Mouse (Mus musculus) cerebellum, adult 11-12 months (tissue): ENCODE results near the gene Maml2.
A peak's percentile ranks its signal among the peaks of the same experiment; 100 is the strongest.

Experiments
- DNase-seq: peaks from one replicate; pipeline ENCODE4 v3.0.0; 2022

The Maml2 gene

DNA sequence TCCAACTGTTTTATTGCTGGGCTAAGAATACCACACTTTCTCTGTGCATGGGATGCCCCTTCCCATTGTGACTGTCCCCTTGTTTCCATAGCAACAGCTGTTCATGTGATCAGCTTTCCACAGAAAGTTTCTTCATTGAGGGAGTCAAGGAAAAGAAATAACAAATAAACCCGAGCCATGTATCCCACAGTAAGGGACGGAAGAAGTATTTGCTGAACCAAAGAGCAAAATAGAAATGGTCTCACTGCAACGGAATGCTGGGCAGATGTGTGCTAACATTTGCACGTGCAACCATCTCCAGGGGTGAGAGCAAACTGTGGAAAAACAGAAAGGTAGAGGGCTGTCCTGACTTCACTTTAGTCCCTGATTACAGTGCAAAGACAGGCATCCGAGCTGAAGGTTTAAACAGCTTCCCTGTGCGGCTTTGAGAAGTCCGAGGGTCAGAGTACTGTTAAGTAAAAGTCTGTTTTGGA is 156.9 kb downstream of the Maml2 start:
- DNase-seq, result no peak

DNA sequence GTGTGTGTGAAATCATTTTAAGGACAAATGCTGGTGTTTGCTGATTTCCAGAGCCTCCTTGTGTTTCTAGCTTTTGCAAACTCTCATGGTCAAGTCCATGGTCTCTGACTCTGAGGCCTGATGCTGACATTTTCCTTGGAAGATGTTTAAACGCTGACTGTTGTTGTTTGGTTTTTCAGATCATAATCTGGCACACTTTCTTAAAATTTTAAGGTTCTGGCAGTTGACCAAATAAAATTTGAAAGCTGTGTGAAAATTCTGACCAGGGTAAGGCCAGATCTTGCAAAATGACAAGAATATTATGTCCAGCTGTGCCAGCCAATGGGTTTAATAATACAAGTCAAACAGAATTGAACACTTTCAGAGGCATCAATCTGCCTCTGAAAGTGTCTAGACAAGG is 157.5 kb downstream of the Maml2 start:
- DNase-seq, result no peak

DNA sequence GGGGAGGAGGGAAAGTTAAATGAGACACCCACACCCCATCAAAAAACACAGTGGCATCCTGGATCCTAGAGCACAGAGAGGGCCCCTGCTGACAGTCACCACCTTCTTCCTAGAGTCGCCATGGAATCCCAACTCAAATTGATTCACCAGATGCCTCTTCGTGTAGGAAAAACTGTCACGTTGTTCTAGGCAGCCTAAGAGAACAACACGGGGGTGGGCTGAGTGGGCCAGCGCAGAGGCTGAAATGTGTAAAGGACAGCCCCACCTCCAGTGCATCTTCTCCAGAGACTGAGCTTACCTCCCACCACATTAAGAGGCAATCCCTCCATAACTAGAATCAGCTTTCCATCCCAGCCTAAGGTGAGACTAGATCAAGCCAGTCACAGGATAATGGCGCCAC is 160.0 kb downstream of the Maml2 start:
- no peak for DNase-seq

DNA sequence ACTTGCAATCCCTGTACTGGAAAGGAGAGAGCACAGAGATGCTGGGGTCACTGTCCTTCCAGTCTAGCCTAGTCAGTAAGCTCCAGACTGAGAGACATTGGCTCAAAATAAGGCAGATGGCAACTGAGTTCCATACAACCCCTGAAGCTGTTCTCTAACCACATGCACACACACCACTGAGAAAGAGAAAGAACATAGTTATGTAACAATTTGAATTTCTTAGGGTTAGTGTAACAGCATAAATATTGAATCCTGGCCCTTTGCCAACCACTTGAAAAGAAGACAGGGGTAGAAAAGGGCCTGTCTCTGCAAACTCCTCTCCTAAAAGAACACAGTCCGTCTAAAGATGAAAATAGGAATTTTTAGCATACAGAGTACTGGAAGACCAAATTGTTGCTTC is 161.6 kb downstream of the Maml2 start:
- DNase-seq, result no peak

DNA sequence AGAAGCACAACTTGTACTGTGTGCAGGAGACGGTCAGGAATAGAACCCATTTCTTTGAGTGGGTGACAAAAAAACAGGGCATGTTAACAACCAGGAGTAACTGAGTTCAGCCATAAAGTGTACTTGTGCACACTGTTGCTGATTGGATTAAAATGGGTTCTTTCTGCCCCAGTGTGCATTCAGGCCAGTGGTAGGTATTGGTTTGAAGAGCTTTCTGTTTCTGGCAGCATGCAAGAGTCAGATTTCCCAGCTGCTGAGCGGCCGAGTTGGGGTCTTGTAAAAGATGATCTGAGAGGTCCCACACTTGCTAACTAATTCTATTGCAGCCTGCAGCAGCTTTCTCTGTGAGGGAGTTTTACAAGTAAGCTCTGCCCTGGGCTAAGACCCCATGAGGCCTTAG is 162.3 kb downstream of the Maml2 start:
- no peak for DNase-seq

DNA sequence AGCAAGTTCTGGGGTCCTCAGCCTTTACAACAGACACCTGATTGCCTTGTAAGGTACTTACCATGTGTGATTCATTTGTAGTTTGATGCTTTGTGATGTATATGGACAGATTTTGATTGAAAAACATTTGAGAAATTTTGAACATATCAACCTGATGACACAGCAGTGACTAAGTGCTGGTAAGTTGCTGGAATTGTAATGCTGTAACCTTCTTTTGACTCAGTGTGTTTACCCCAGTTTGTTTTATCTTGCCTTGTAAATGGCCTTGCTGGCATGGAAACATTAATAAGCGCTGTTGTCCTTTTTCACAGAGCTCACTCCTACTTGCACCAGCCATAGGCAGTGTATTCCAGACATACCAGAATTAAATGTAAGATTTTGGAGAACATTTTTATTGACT is 163.2 kb downstream of the Maml2 start:
- DNase-seq, result no peak

DNA sequence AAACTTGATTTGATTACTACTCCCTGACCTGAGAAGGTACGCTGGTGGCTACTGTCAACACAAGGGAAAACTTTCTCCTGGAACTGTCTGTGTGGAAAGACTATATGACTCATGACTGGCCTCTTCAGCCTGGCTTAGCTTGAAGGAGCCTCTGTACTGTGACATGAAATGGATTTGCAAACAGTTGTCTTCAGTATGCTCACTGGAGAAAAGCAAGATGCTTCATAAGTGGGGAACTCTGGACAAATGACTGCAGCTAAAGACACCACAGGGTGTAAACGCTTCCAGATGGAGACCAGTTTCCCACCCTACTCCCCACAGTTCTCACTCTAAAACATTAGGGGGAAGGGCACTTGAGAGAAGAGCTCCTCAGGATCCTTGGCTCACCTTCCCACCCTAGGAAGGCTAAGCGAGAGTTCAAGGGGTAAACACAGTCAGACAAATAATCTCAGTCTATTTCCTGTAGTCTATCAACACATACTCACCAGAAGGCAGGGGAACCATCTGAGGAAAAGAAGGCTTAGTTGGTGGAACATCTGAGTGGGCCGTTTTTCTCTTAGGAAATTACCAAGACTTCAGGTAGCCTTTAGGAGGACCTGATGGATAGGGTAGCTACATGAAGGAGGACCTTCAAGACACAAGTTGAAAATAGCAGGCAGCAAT is 167.7 kb downstream of the Maml2 start:
- DNase-seq, result no peak

DNA sequence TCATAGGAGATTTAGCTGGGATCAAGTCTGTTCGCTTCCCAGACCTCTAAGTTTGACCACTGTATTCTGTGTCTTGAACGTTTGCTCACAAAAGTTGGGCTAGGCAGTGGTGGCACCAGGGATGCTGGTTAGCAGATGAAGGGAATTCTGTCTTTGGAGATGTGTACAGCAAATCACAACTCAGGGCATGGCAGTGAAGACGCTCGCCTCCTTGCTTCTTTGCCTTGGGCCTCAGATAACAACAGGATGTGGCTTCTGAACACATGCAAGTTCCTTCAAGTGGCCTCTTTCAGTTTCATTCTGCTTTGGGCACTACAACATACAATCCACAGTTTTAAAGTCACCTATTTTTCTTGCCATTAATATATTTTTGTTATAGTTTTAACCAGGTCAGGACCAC is 168.6 kb downstream of the Maml2 start:
- no peak for DNase-seq

DNA sequence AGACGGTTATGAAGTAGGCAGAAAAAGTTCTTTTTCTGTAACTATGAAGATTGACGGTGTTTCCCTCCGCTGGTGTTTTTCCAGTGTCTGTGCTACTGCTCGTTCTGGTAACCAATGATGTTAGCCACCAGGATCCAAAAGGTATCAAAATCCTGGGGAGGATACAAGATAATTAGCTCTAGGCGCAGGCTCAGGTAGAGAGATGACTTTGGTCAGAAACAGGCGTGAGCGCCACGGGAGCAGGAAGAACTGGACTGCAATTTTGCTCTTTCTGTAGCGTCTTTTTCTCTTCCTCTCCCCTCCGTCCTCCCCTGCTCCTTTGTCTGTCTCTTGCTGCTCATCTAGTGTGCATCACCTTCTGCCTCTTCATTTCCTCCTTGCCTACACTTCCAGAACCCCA is 169.1 kb downstream of the Maml2 start:
- no peak for DNase-seq

DNA sequence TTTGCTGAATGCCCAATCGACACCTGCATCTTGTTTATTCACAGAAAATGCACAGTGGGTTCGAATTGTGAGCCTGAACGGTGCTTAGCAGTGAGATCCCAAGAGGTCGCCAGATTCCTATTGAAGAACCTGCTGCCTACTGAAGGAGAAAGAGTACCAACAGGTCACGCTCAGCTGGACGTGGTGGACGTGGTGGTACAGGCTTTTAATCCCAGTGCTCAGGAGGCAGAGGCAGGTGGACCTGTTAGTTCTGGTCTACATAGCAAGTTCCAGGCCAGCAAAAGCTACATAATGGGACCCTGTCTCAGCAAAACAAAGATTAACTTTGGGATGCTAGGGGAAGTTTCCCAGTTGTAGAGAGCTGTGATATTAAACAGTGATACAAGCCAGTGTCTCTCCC is 170.0 kb downstream of the Maml2 start:
- DNase-seq, result no peak

DNA sequence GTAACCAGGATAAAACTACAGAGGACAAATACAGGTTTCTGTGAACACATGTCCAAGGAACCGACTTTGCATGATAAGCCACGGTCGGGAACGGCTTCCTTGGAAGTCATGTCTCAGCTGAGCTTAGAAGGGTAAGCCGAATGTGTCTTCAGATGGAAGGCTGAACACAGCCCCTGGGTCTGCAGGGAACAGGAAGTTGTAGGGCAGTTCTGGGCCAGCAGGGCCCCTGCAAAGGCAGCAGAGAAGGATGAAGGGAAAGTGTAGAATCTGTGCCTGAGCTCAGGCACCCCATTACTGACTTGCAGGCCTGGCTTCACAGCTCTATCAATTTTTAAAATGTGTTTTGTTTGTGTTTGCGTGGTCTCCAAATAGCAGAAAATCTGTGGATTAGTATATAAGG is 171.0 kb downstream of the Maml2 start:
- DNase-seq, result no peak

DNA sequence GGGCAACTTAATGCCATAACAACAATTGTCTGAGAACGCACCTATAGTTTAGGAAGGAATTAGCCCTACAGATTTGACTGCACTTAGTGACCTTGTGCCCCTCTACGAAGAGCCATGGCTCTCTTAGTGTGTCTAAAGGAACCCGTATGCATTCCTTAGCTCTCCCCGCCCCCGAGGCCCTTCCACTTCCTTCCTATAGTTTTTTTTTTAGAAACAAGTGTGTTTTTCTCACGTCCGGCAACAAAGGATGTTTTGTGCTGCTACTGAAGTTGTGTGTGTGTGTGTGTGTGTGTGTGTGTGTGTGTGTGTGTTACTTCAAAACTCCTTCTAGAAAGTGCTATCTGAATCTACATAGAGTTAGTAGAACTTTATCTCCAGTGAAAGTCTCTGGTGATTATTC is 172.3 kb downstream of the Maml2 start:
- DNase-seq, result no peak

DNA sequence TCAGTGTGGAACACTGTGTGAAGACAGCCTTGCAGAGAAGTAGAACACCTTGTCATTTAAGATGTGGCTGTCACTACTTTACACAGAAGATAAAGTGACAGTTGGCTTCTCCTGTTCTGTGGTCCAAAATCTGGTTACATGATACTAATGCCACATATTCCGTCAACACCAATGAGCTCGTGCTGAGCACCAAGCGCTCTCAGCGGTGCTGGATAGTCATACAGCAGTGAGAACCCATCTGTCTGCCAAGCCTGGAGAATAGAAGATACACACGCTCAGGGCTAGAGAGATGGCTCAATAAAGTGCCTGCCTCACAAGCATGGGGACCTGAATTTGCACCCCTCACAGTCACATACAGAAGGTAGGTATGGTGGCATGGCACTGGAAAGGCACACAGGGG is 177.2 kb downstream of the Maml2 start:
- DNase-seq, result peak; percentile 50

DNA sequence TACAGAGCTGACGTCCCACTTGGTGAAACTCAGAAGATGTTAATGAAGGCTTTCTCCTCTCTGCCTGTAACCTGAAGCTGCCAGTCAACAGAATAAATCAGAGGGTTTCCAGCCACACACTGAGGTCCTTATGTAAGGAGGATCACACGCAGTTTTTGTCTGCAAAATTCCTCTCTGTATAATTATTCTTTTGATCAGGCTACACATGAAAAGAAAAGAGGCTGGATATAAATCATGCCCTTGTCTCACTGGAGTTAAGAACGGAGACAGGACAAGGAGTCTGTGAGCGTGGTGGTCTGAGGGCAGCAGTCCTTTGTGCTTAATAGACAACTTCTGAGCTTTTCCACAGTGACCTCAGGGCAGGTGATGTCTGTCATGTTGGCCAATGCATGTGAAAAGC is 181.5 kb downstream of the Maml2 start:
- DNase-seq, result no peak

DNA sequence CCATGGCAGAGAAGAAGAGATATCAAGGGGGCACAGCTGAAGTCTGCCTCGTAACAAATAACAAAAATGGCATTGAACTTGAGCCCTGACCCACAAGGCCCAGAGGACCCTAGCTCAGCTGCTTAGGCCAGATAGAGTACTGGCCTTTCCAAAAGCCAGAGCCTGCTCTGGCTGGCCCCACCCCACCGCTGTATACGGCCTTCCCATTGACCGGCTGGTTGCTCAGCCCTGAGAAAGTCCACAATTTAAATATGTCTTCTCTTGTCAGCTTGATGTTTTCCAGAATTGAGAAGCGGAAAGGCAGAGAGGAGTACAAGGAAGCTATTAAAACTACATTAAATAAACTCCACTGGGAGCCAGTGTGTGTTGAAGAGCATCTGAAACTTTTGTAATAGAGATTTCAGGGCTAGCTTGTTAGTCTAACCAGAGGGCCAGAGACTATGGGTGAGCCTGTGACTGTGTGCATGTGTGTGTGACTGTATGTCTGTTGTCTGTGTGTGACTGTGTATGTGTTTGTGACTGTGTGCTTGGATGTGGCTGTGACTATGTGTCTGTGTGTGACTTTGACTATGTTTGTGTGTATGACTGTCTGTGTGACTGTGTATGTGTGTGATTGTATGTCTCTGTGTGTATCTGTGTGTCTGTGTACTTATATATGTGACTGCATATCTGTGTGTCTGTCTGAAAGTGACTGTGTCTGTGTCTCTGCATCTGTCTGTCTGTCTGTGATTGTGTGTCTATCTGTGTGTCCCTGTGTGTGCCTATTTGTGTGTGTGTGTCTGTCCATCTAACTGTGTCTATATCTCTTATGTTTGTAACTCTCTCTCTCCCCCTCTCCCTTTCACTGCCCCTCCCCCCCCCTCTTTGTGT is 185.7 kb downstream of the Maml2 start:
- no peak for DNase-seq

DNA sequence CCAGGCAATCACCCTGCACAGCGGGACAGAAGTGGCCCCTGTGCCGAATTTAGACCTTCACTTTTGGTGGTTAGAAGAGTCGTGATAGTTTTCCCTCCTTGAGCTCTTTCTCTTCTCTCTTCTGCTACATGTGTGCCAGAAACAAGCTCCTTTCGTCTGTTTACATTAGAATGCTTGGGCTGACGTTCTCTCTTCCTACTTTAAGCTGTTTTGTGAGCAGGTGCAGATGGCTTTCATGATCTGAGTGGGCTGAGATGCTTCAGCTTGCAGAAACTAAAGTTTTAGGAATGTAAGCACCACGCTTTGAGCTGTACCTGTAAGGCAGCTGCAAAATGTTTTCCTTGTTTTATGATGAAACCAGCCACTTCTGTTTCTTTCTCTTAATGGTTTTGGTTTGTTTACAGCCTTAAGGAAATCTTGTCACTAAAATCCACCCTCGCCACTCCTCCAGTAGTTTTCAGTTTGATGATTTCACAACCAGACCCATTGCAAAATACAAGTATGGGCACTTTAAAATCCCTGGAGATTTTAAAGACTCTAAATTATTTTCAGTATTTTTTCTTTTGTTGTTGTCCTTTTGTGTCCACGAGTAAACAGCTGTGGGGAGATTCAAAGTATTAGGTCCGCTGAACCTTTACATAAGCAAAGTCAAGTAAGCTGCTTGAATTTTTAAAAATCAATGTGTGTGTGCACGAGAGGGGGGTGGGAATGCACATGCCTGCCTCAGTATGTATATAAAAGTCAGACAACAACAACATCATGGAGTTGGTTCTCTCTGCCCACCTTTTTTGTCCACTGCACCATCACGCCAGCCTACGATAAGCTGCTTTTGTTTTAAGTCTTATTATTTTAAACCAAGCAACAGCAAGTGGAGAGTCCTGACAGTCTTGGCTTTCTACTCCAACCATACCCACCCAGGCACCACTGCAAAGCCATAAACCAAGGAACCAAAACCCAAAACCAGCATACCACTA is 186.8 kb downstream of the Maml2 start:
- DNase-seq, result no peak

DNA sequence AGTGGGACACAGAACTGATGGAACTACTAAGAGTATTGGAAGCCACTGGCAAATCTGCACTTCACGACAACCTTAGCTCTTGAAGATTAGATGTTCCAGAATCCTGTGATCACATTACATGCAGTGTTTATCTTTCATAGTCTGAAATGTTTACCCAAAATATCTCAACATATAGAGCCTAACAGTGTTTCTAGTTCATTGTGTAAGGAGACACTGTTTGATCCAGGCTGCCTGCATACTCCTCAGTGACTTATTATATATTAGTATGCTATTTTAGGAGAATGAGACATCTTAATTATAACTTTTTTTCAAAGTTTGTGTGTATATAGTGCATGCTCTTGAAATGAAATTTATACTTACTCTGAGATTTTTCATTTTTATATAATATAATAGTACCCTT is 188.2 kb downstream of the Maml2 start:
- DNase-seq, result no peak

DNA sequence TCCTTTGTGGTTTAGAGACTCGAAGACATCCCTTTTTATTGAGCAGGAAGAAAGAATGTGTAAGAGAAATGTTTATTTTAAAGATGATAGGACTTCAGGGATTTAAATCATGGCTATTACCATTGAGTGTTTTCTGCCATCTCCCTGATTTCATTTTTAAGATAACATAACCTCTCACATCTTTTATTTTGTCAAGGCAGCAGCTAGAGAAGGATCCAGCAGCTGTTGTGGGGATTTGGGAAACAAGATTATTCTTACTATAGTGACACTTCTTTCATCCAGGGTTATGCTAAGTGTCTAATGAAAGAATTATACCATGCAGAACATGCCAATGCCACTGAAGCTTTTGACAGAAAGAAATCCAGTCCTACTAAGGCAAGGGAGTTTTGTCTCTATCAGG is 193.3 kb downstream of the Maml2 start:
- no peak for DNase-seq

DNA sequence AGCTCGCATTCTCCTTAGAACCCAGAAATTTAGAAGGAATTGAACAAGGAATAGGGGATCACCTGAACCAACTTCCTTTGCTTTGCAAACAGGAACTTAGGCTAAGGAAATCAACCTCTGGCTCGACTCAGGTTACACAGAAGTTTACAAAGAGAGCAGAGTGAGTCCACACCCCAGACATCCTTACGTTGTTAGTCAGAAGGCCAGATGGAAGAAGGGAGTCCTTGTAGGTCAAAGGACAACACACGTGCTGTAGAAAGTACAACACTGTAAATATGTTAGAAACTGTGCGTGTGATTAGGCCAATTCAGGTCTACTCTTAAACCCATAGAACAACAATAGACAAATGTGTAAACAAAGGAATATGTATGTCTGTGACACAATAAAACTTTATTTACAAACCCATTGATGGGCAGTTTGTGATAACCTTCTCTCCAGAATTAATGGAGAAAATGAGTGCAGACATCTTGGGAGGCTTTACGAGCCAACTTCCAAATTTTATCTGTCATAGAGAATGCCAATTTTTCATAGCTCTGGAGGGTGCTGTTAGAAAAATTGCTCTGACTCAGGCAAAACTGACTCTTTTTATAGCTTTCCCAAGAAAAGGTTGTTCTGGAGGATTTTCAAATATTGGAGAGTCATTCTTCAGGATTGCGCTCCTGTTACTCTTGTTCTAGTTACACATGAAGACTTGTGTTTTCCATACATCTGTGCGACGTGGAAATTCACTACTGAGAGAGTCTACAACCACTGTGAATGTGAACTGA is 194.3 kb downstream of the Maml2 start:
- no peak for DNase-seq

DNA sequence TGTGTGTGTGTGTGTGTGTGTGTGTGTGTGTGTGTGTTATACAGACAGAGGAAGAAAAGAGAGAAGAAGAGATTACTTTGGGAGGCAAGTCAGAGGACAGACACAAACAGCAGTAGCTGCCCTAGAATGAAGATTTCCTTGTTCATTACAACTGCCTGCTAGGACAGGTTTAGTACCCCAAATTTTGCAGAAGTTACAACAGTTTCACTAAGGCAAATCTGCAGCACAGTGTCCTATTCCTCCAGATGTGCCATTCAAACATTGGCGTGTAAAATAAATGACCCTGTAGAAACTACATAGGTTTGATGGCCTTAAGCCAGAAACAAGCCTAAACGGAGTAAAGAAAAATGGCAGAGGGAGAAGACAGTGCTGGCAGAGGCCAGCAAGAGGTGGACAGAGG is 195.1 kb downstream of the Maml2 start:
- DNase-seq, result no peak

DNA sequence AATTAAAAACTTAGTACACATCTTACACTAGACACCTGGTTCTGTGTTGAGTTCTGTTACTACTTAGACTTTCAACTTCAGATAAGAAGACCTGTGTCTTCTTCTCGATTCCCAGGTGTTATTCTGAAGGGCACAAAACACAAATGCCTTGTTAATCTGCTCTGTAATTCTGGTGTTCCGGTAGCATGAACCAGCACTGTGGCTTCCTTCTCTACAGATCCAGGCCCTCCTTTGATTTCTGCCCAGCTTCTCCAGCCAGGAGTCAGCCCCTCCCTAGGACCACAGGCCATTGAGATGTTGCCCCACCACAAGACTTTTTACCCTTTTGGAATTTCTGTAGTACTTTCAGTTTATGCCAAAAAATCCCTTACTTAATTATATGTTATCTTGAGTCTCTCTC is 196.0 kb downstream of the Maml2 start:
- no peak for DNase-seq

DNA sequence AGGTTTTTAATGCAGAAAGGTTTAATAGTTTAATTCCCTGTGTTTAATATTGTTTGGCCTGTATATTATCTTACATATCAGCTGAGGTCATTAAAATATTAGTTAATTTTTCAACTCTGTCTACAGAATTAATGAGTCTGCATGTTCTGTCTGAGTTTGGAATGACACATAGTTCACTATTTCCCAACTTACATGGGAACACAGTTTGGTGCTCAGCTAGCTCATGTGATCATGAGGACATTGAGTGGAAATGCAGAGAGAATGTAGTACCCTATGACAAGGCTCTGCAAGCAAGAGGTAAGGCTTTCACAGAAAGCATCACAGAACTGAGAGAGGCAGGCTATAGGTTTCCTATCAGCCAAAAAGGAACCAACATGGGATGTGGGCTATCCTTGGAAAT is 197.8 kb downstream of the Maml2 start:
- DNase-seq, result no peak

DNA sequence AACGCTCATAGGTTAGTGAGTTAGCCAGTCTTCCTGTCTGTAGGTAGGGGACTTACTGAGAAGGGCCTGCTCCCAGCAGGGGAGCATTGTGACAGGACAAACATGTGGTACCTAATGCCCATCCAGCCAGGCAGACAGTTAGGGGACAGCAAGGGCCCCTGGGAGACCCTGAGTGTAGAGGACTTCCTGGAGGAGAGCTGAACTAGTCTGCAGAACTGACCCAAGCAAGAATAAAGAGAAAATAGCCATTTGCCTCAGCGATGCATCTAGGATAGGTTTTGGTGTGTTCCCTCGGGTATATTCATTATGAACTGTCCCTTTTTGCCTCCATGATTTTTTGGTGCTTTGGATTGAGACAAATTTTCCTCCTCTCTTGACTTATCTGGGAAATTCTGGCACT is 199.3 kb downstream of the Maml2 start:
- DNase-seq, result no peak
